Mouse (Mus musculus): ENCODE data around the gene Rbp2. TPM values are rescaled to one million over a fixed set of nuclear protein-coding genes. Genes with fewer than 3 reads are reported as not detected.

Rbp2 gene
- polyA plus RNA-seq, 1 experiment = 0.17 TPM

GRCm38 (mm10) chr9:98450976-98451375 lies 34.9 kb upstream of the Rbp2 start:
- TF ChIP-seq TCF12 (IDR thresholded peaks at IDR 0.05; ENCODE audit: insufficient read depth, poor library complexity, severe bottlenecking) (no peak), E2F4 (IDR thresholded peaks at IDR 0.05; ENCODE audit: insufficient read depth) (no peak), SRF (IDR thresholded peaks at IDR 0.05; ENCODE audit: control insufficient read depth, insufficient read length, low read depth) (no peak), TCF3 (IDR thresholded peaks at IDR 0.05; ENCODE audit: insufficient read length, low read depth) (no peak)
- Histone ChIP-seq H3K79me2 (ENCODE audit: control insufficient read depth, insufficient read depth) (no peaks in the 10 kb centered on the region), H3K36me3 (ENCODE audit: control insufficient read depth, insufficient read depth) (no peaks in the 10 kb centered on the region), H3K4me3 (no peak overlapping the region), H3ac (ENCODE audit: control insufficient read depth, insufficient read length) (no peak overlapping the region), H3K27me3 (ENCODE audit: control insufficient read depth, insufficient read depth, insufficient read length) (no peaks in the 10 kb centered on the region), H3K4me2 (ENCODE audit: low read depth) (no peak overlapping the region)

DNA sequence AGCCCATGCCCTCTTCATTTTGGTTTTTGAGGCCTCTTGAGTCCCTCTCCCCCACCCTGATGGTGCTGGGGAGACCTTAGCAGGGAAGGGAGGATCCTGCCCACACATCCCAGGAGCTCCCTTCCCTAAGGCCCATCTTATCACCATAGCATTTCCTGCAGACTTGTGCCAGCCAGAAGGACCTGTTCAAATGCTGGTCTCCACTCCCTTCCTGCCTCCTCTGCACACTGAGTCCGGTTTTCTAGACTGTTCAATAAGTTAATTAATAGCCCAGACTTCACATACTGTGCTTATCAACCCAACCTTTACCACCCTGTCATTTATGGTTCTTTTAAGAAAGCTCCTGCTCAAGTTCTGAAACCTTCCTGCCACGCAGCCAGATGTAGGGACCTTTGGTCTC lies 19.2 kb upstream of the Rbp2 start:
- no peak overlapping the region for H3ac ChIP-seq (ENCODE audit: control insufficient read depth, insufficient read length)
- TF ChIP-seq MAX (IDR thresholded peaks at IDR 0.05; ENCODE audit: low read depth) = no peak
- TF ChIP-seq REST (IDR thresholded peaks at IDR 0.05; ENCODE audit: insufficient read depth, insufficient read length) = no peak
- TF ChIP-seq CEBPB (IDR thresholded peaks at IDR 0.05; ENCODE audit: insufficient read depth, poor library complexity, severe bottlenecking) = no peak
- no peak for TF ChIP-seq MYOD1 (IDR thresholded peaks at IDR 0.05; ENCODE audit: control insufficient read depth in 1 of 3, insufficient read length in 2 of 3, low read depth in 2 of 3)
- no peak for TF ChIP-seq MYOG (IDR thresholded peaks at IDR 0.05; ENCODE audit: control insufficient read depth in 1 of 3, insufficient read depth in 1 of 3, insufficient read length in 2 of 3, low read depth in 2 of 3)
- no peak for TF ChIP-seq SRF (IDR thresholded peaks at IDR 0.05; ENCODE audit: control insufficient read depth, insufficient read length, low read depth)
- TF ChIP-seq TCF12 (IDR thresholded peaks at IDR 0.05; ENCODE audit: insufficient read depth, poor library complexity, severe bottlenecking) = no peak
- TF ChIP-seq E2F4 (IDR thresholded peaks at IDR 0.05; ENCODE audit: insufficient read depth) = no peak
- TF ChIP-seq USF1 (IDR thresholded peaks at IDR 0.05; ENCODE audit: low read depth) = no peak
- no peaks in the 10 kb centered on the region for H3K27me3 ChIP-seq (ENCODE audit: control insufficient read depth, insufficient read depth, insufficient read length)
- H3K4me3 ChIP-seq = no peak overlapping the region
- H3K36me3 ChIP-seq (ENCODE audit: control insufficient read depth, insufficient read depth) = no peaks in the 10 kb centered on the region
- no peak overlapping the region for H3K4me2 ChIP-seq (ENCODE audit: low read depth)
- H3K79me2 ChIP-seq (ENCODE audit: control insufficient read depth, insufficient read depth) = no peaks in the 10 kb centered on the region

GRCm38 (mm10) chr9:98480172-98480749 lies 5.7 kb upstream of the Rbp2 start:
- no peak overlapping the region for H3K4me2 ChIP-seq (ENCODE audit: low read depth)
- H3ac ChIP-seq (ENCODE audit: control insufficient read depth, insufficient read length) = no peak overlapping the region
- TF ChIP-seq POLR2A (IDR thresholded peaks at IDR 0.05; ENCODE audit: insufficient read length, low read depth) (no peak), MYOD1 (IDR thresholded peaks at IDR 0.05; ENCODE audit: control insufficient read depth in 1 of 3, insufficient read length in 2 of 3, low read depth in 2 of 3) (no peak), TCF3 (IDR thresholded peaks at IDR 0.05; ENCODE audit: insufficient read length, low read depth) (no peak), MAX (IDR thresholded peaks at IDR 0.05; ENCODE audit: low read depth) (no peak), TCF12 (IDR thresholded peaks at IDR 0.05; ENCODE audit: insufficient read depth, poor library complexity, severe bottlenecking) (no peak), REST (IDR thresholded peaks at IDR 0.05; ENCODE audit: insufficient read depth, insufficient read length) (no peak)
- peaks cover 5% of the 10 kb centered on the region for H3K27me3 ChIP-seq (ENCODE audit: control insufficient read depth, insufficient read depth, insufficient read length)
- H3K36me3 ChIP-seq (ENCODE audit: control insufficient read depth, insufficient read depth) = no peaks in the 10 kb centered on the region
- H3K4me3 ChIP-seq = no peak overlapping the region
- H3K79me2 ChIP-seq (ENCODE audit: control insufficient read depth, insufficient read depth) = no peaks in the 10 kb centered on the region

DNA sequence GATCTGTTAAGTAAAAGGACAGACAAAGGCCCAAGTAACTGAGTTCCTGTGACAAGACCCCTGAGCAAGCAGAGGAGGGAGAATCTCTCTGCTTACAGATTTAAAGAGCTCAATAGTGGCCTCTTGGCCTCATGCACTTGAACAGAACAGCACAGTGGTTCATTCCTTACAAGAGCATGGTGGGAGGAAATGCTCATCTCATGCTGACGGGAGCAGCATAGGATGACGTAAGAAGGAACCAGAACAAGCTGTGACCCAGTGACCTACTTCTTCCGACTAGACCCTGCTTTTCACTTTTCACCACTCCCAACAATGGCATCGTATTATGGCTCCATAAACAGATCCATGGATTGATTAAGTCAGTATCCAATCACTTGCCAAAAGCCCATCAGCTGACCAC lies 3.7 kb upstream of the Rbp2 start:
- Histone ChIP-seq H3ac (ENCODE audit: control insufficient read depth, insufficient read length) (no peak overlapping the region), H3K4me3 (no peak overlapping the region), H3K36me3 (ENCODE audit: control insufficient read depth, insufficient read depth) (no peaks in the 10 kb centered on the region), H3K27me3 (ENCODE audit: control insufficient read depth, insufficient read depth, insufficient read length) (no peaks in the 10 kb centered on the region), H3K79me2 (ENCODE audit: control insufficient read depth, insufficient read depth) (no peaks in the 10 kb centered on the region), H3K4me2 (ENCODE audit: low read depth) (no peak overlapping the region)
- TF ChIP-seq TCF3 (IDR thresholded peaks at IDR 0.05; ENCODE audit: insufficient read length, low read depth) (no peak), MYOD1 (IDR thresholded peaks at IDR 0.05; ENCODE audit: control insufficient read depth in 1 of 3, insufficient read length in 2 of 3, low read depth in 2 of 3) (no peak), CEBPB (IDR thresholded peaks at IDR 0.05; ENCODE audit: insufficient read depth, poor library complexity, severe bottlenecking) (no peak), TCF12 (IDR thresholded peaks at IDR 0.05; ENCODE audit: insufficient read depth, poor library complexity, severe bottlenecking) (no peak), POLR2A (IDR thresholded peaks at IDR 0.05; ENCODE audit: insufficient read length, low read depth) (no peak), MAX (IDR thresholded peaks at IDR 0.05; ENCODE audit: low read depth) (no peak), E2F4 (IDR thresholded peaks at IDR 0.05; ENCODE audit: insufficient read depth) (no peak), POLR2AphosphoS2 (IDR thresholded peaks at IDR 0.05; ENCODE audit: insufficient read length, low read depth) (no peak), MYOG (IDR thresholded peaks at IDR 0.05; ENCODE audit: control insufficient read depth in 1 of 3, insufficient read depth in 1 of 3, insufficient read length in 2 of 3, low read depth in 2 of 3) (no peak), REST (IDR thresholded peaks at IDR 0.05; ENCODE audit: insufficient read depth, insufficient read length) (no peak), USF1 (IDR thresholded peaks at IDR 0.05; ENCODE audit: low read depth) (no peak), SRF (IDR thresholded peaks at IDR 0.05; ENCODE audit: control insufficient read depth, insufficient read length, low read depth) (no peak)

- H3K36me3 ChIP-seq (ENCODE audit: control insufficient read depth, insufficient read depth) = no peaks in the 10 kb centered on the region
- TF ChIP-seq CEBPB (IDR thresholded peaks at IDR 0.05; ENCODE audit: insufficient read depth, poor library complexity, severe bottlenecking) (no peak), POLR2A (IDR thresholded peaks at IDR 0.05; ENCODE audit: insufficient read length, low read depth) (no peak), MYOG (IDR thresholded peaks at IDR 0.05; ENCODE audit: control insufficient read depth in 1 of 3, insufficient read depth in 1 of 3, insufficient read length in 2 of 3, low read depth in 2 of 3) (no peak), REST (IDR thresholded peaks at IDR 0.05; ENCODE audit: insufficient read depth, insufficient read length) (no peak), TCF12 (IDR thresholded peaks at IDR 0.05; ENCODE audit: insufficient read depth, poor library complexity, severe bottlenecking) (no peak), USF1 (IDR thresholded peaks at IDR 0.05; ENCODE audit: low read depth) (no peak), MAX (IDR thresholded peaks at IDR 0.05; ENCODE audit: low read depth) (no peak), POLR2AphosphoS2 (IDR thresholded peaks at IDR 0.05; ENCODE audit: insufficient read length, low read depth) (no peak), E2F4 (IDR thresholded peaks at IDR 0.05; ENCODE audit: insufficient read depth) (no peak), TCF3 (IDR thresholded peaks at IDR 0.05; ENCODE audit: insufficient read length, low read depth) (no peak), SRF (IDR thresholded peaks at IDR 0.05; ENCODE audit: control insufficient read depth, insufficient read length, low read depth) (no peak), MYOD1 (IDR thresholded peaks at IDR 0.05; ENCODE audit: control insufficient read depth in 1 of 3, insufficient read length in 2 of 3, low read depth in 2 of 3) (no peak)
- no peak overlapping the region for H3ac ChIP-seq (ENCODE audit: control insufficient read depth, insufficient read length)
- H3K4me3 ChIP-seq = no peak overlapping the region
- no peaks in the 10 kb centered on the region for H3K79me2 ChIP-seq (ENCODE audit: control insufficient read depth, insufficient read depth)
- no peaks in the 10 kb centered on the region for H3K27me3 ChIP-seq (ENCODE audit: control insufficient read depth, insufficient read depth, insufficient read length)
- no peak overlapping the region for H3K4me2 ChIP-seq (ENCODE audit: low read depth)
Measured at GRCm38 (mm10) chr9:98485020-98485419, 895 bp upstream of the Rbp2 start.
